Mouse (Mus musculus): ENCODE measurements at regions not wholly inside any gene's neighbourhood (a gene's known extent, or its start where the extent isn't known, plus 50 kb on each side); places are given as distances from the start of the nearest gene placed in this dataset.

GRCm38 (mm10) chr19:21043958-21044357 is 90.0 kb upstream of the Tmc1 start:
- Histone ChIP-seq H3K36me3 (replicated peaks) (no peaks in the 10 kb centered on the region), H3K4me3 (replicated peaks) (no peak overlapping the region), H3K4me1 (replicated peaks) (no peaks in the 10 kb centered on the region), H3K4me2 (no peak overlapping the region), H3K9me3 (replicated peaks) (no peaks in the 10 kb centered on the region), H3K27ac (replicated peaks) (no peak overlapping the region), H3K9ac (no peak overlapping the region), H3K27me3 (no peaks in the 10 kb centered on the region)
- 72% methylated on average over 4 of the region's 4 CpGs for WGBS (ENCODE audit: insufficient replicate concordance)
- ATAC-seq (ENCODE audit: insufficient read depth): no peak

- no peaks in the 10 kb centered on the region for H3K27me3 ChIP-seq
- WGBS (ENCODE audit: insufficient replicate concordance): 53% methylated on average over 3 of the region's 3 CpGs
Observed at GRCm38 (mm10) chr19:21042536-21042935, 88.5 kb upstream of the Tmc1 start.

DNA sequence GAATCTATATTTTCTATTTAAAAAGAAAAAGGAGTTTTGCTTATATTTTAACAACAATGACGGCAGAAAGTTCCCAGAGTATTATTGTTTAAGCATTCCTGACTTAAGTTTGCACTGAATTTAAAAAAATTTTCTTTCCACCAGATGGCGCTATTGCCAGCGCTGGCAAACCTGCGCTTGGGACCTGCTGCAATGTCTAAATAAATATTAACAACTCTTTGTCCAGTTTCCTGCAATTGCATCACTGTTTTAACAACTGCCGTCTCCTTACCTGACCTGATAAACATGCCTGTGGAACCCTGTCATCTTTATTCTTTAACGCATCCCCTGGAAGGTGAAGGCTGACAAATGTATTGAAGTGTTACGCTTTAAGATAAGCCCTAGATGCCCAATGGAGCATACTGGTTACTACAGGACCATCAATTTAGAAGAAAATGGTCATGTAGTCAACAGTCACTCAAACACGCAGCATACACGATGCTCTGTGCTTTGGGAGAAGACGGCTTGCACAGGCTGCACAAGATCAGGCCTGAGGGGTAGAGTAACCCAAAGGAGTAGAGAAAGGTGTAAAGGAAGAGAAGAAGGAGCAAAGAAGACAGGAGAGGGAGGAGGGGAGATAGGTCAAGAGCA is 83.6 kb upstream of the Tmc1 start:
- WGBS (ENCODE audit: insufficient replicate concordance): 27% methylated on average over 10 of the region's 10 CpGs
- ATAC-seq (ENCODE audit: insufficient read depth): no peak
- no peak overlapping the region for H3K9ac ChIP-seq

More at GRCm38 (mm10) chr19:21042536-21042935, 88.5 kb upstream of the Tmc1 start:
- H3K36me3 ChIP-seq (replicated peaks): no peaks in the 10 kb centered on the region
- H3K27ac ChIP-seq (replicated peaks): no peak overlapping the region
- no peak overlapping the region for H3K9ac ChIP-seq
- no peak overlapping the region for H3K4me3 ChIP-seq (replicated peaks)
- H3K4me2 ChIP-seq: no peak overlapping the region
- no peaks in the 10 kb centered on the region for H3K9me3 ChIP-seq (replicated peaks)
- H3K4me1 ChIP-seq (replicated peaks): no peaks in the 10 kb centered on the region
- ATAC-seq (ENCODE audit: insufficient read depth): no peak

GRCm38 (mm10) chr19:21036507-21037425 is 82.8 kb upstream of the Tmc1 start:
- H3K4me2 ChIP-seq: peak overlapping the region; percentile 2; the same call in 1 of the 2 replicates
- H3K9ac ChIP-seq: no peak overlapping the region
- H3K36me3 ChIP-seq (replicated peaks): no peaks in the 10 kb centered on the region
- H3K27me3 ChIP-seq: no peaks in the 10 kb centered on the region
- peak overlapping the region; percentile 39; the same call in 1 of the 2 replicates for H3K27ac ChIP-seq (replicated peaks)
- 0 out of 2 replicates have a peak, but pooled peaks have one; percentile 19 for ATAC-seq (ENCODE audit: insufficient read depth)
- H3K9me3 ChIP-seq (replicated peaks): no peaks in the 10 kb centered on the region
- H3K4me3 ChIP-seq (replicated peaks): no peak overlapping the region
- peaks cover 5% of the 10 kb centered on the region for H3K4me1 ChIP-seq (replicated peaks)
- WGBS (ENCODE audit: insufficient replicate concordance): 12% methylated on average over 14 of the region's 14 CpGs

More for the DNA sequence above, 83.6 kb upstream of the Tmc1 start:
- no peak overlapping the region for H3K4me2 ChIP-seq
- H3K27ac ChIP-seq (replicated peaks): no peak overlapping the region
- no peaks in the 10 kb centered on the region for H3K27me3 ChIP-seq
- no peaks in the 10 kb centered on the region for H3K9me3 ChIP-seq (replicated peaks)
- no peaks in the 10 kb centered on the region for H3K36me3 ChIP-seq (replicated peaks)
- H3K4me1 ChIP-seq (replicated peaks): peaks cover 5% of the 10 kb centered on the region
- no peak overlapping the region for H3K4me3 ChIP-seq (replicated peaks)

DNA sequence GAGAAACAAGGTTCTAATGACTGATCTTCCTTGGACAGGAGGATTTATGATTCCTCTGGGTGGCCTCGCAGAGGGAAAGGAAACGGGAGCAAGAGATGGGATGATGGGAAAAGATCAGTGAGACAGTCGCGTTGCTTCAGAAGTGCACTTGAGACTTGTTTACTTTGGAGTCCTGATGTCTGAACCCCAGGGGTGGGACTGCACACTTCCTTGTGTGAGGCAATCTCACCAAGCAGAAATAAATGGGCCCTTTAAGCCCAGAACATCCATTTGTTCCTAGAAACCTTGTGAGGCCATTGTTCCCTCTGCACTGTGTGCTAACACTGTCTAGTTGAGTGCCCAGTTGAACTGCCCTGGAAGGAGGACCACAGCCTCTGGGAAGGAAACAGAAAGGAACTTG is 81.5 kb upstream of the Tmc1 start:
- H3K36me3 ChIP-seq (replicated peaks): no peaks in the 10 kb centered on the region
- 44% methylated on average over 4 of the region's 4 CpGs for WGBS (ENCODE audit: insufficient replicate concordance)
- no peak overlapping the region for H3K4me2 ChIP-seq
- H3K4me3 ChIP-seq (replicated peaks): no peak overlapping the region
- no peaks in the 10 kb centered on the region for H3K9me3 ChIP-seq (replicated peaks)
- ATAC-seq (ENCODE audit: insufficient read depth): no peak
- no peak overlapping the region for H3K27ac ChIP-seq (replicated peaks)
- H3K4me1 ChIP-seq (replicated peaks): peaks cover 5% of the 10 kb centered on the region
- H3K9ac ChIP-seq: no peak overlapping the region
- no peaks in the 10 kb centered on the region for H3K27me3 ChIP-seq

- Histone ChIP-seq H3K4me3 (replicated peaks) (no peak overlapping the region), H3K27me3 (no peaks in the 10 kb centered on the region), H3K4me1 (replicated peaks) (peaks cover 5% of the 10 kb centered on the region), H3K4me2 (no peak overlapping the region), H3K9ac (no peak overlapping the region), H3K36me3 (replicated peaks) (no peaks in the 10 kb centered on the region), H3K27ac (replicated peaks) (no peak overlapping the region), H3K9me3 (replicated peaks) (no peaks in the 10 kb centered on the region)
- 50% methylated on average over 3 of the region's 3 CpGs for WGBS (ENCODE audit: insufficient replicate concordance)
- ATAC-seq (ENCODE audit: insufficient read depth): no peak
Observed at GRCm38 (mm10) chr19:21033991-21034390, 80.0 kb upstream of the Tmc1 start.

GRCm38 (mm10) chr19:21032558-21032957 is 78.6 kb upstream of the Tmc1 start:
- Histone ChIP-seq H3K4me1 (replicated peaks) (peaks cover 5% of the 10 kb centered on the region), H3K4me2 (no peak overlapping the region), H3K9me3 (replicated peaks) (no peaks in the 10 kb centered on the region), H3K36me3 (replicated peaks) (no peaks in the 10 kb centered on the region), H3K27me3 (no peaks in the 10 kb centered on the region), H3K9ac (no peak overlapping the region), H3K27ac (replicated peaks) (no peak overlapping the region), H3K4me3 (replicated peaks) (no peak overlapping the region)
- WGBS (ENCODE audit: insufficient replicate concordance): 11% methylated on average over 2 of the region's 2 CpGs
- no peak for ATAC-seq (ENCODE audit: insufficient read depth)

GRCm38 (mm10) chr19:21031768-21032308 is 77.8 kb upstream of the Tmc1 start:
- H3K9ac ChIP-seq: no peak overlapping the region
- H3K4me2 ChIP-seq: no peak overlapping the region
- 26% methylated on average over 4 of the region's 4 CpGs for WGBS (ENCODE audit: insufficient replicate concordance)
- H3K27me3 ChIP-seq: no peaks in the 10 kb centered on the region
- ATAC-seq (ENCODE audit: insufficient read depth): peak; percentile 56
- peaks cover 1% of the 10 kb centered on the region for H3K4me1 ChIP-seq (replicated peaks)
- no peaks in the 10 kb centered on the region for H3K9me3 ChIP-seq (replicated peaks)
- H3K27ac ChIP-seq (replicated peaks): no peak overlapping the region
- no peaks in the 10 kb centered on the region for H3K36me3 ChIP-seq (replicated peaks)
- H3K4me3 ChIP-seq (replicated peaks): no peak overlapping the region

DNA sequence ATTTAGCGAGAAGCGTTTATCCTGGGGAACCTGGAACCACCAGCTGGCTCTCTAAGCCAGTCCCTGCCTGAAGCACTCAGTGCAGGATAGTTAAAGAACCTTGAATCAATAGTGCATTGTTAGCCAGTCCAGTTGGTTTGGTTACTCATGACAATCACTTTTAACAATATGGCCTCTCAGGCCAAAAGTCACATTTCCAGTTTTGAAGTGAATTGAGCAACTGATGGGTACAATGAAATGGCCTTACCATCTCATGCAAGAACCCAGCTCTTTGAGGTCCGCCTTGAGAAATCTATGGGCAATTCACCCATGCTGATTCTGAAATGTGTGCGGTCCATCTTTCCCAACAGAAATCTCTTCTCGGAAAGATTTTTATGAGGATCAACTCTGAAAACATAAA is 77.0 kb upstream of the Tmc1 start:
- H3K4me1 ChIP-seq (replicated peaks): no peaks in the 10 kb centered on the region
- H3K4me2 ChIP-seq: no peak overlapping the region
- no peak overlapping the region for H3K27ac ChIP-seq (replicated peaks)
- no peak overlapping the region for H3K9ac ChIP-seq
- WGBS (ENCODE audit: insufficient replicate concordance): 68% methylated on average over 5 of the region's 5 CpGs
- H3K27me3 ChIP-seq: no peaks in the 10 kb centered on the region
- H3K36me3 ChIP-seq (replicated peaks): no peaks in the 10 kb centered on the region
- H3K9me3 ChIP-seq (replicated peaks): no peaks in the 10 kb centered on the region
- no peak overlapping the region for H3K4me3 ChIP-seq (replicated peaks)
- no peak for ATAC-seq (ENCODE audit: insufficient read depth)

- H3K4me2 ChIP-seq: no peak overlapping the region
- H3K27me3 ChIP-seq: no peaks in the 10 kb centered on the region
- H3K4me1 ChIP-seq (replicated peaks): no peaks in the 10 kb centered on the region
- H3K36me3 ChIP-seq (replicated peaks): no peaks in the 10 kb centered on the region
- 66% methylated on average over 3 of the region's 3 CpGs for WGBS (ENCODE audit: insufficient replicate concordance)
- no peaks in the 10 kb centered on the region for H3K9me3 ChIP-seq (replicated peaks)
- H3K4me3 ChIP-seq (replicated peaks): no peak overlapping the region
- no peak overlapping the region for H3K27ac ChIP-seq (replicated peaks)
- no peak overlapping the region for H3K9ac ChIP-seq
- no peak for ATAC-seq (ENCODE audit: insufficient read depth)
Observed at GRCm38 (mm10) chr19:21028981-21029380, 75.0 kb upstream of the Tmc1 start.

GRCm38 (mm10) chr19:21012391-21012790 is 58.4 kb upstream of the Tmc1 start:
- Histone ChIP-seq H3K4me2 (no peak overlapping the region), H3K36me3 (replicated peaks) (no peaks in the 10 kb centered on the region), H3K27me3 (no peaks in the 10 kb centered on the region), H3K4me3 (replicated peaks) (no peak overlapping the region), H3K4me1 (replicated peaks) (no peaks in the 10 kb centered on the region), H3K9ac (no peak overlapping the region), H3K27ac (replicated peaks) (no peak overlapping the region), H3K9me3 (replicated peaks) (no peaks in the 10 kb centered on the region)
- 63% methylated on average over 9 of the region's 10 CpGs for WGBS (ENCODE audit: insufficient replicate concordance)
- no peak for ATAC-seq (ENCODE audit: insufficient read depth)

Measured in liver, embryonic 15.5 days (tissue).